ENCODE assay signal across 21 mouse cellular contexts in genomic region chr6:140348578-140348977, GRCm38 (mm10).
DNase-seq lines count a peak whose midpoint lies in the region; ATAC-seq lines count a peak whose summit lies in the region.
"Had no signal": no experiment of that assay in that cellular context is flagged by ENCODE, and none has a peak within 500 bp of the region (broad histone marks: within the 10 kb centered on the region; RNA-seq: fewer than 3 reads in every experiment).

No protein-coding gene starts in this region.

- intact Hi-C loops in heart, postnatal 25 days (cut with DNase I): no loop called here

- H3K27me3 ChIP-seq in midbrain, embryonic 11.5 days (ENCODE audit: control insufficient read depth, insufficient read depth, low read length): no peaks in the 10 kb centered on the region
- H3K27me3 ChIP-seq in midbrain, embryonic 13.5 days: no peaks in the 10 kb centered on the region
- no peaks in the 10 kb centered on the region for H3K27me3 ChIP-seq in embryonic facial prominence, embryonic 15.5 days
- H3K27me3 ChIP-seq: embryonic facial prominence, embryonic 12.5 days; forebrain, embryonic 13.5 days; heart, embryonic 12.5 days; hindbrain, embryonic 12.5 days had no signal

- 94% methylated on average over 16 of the region's 16 CpGs for WGBS in midbrain, embryonic 11.5 days
- 95% methylated on average over 16 of the region's 16 CpGs for WGBS in midbrain, embryonic 13.5 days
- 87% methylated on average over 16 of the region's 16 CpGs for WGBS in embryonic facial prominence, embryonic 15.5 days

- H3K27ac ChIP-seq in midbrain, embryonic 11.5 days (ENCODE audit: low read depth, low read length): no peak overlapping the region
- H3K27ac ChIP-seq in midbrain, embryonic 13.5 days: no peak overlapping the region
- H3K27ac ChIP-seq in embryonic facial prominence, embryonic 15.5 days (replicated peaks): 0 out of 2 replicates have a peak overlapping the region, but pooled peaks have one; percentile 18
- H3K27ac ChIP-seq: embryonic facial prominence, embryonic 12.5 days; forebrain, embryonic 13.5 days; hindbrain, embryonic 12.5 days; hindbrain, postnatal 0 days had no signal

- peaks cover 6% of the 10 kb centered on the region for H3K4me1 ChIP-seq in midbrain, embryonic 11.5 days (ENCODE audit: control insufficient read depth, insufficient read depth, low read length)
- peaks cover 10% of the 10 kb centered on the region; the same call in 1 of the 2 replicates for H3K4me1 ChIP-seq in midbrain, embryonic 13.5 days (replicated peaks)
- no peaks in the 10 kb centered on the region for H3K4me1 ChIP-seq in embryonic facial prominence, embryonic 15.5 days
- H3K4me1 ChIP-seq: embryonic facial prominence, embryonic 12.5 days; heart, embryonic 12.5 days had no signal

- 0 out of 2 replicates have a peak, but pooled peaks have one; percentile 23 for ATAC-seq in midbrain, embryonic 11.5 days (ENCODE audit: low FRiP score)
- no peak for ATAC-seq in midbrain, embryonic 13.5 days
- no peak for ATAC-seq in embryonic facial prominence, embryonic 15.5 days (ENCODE audit: insufficient number of reproducible peaks, low FRiP score, low TSS enrichment, low read depth)
- ATAC-seq: forebrain, embryonic 13.5 days; forebrain, postnatal 0 days; hindbrain, postnatal 0 days had no signal

- H3K4me3 ChIP-seq in midbrain, embryonic 11.5 days (ENCODE audit: low read depth, low read length): no peak overlapping the region
- no peak overlapping the region for H3K4me3 ChIP-seq in midbrain, embryonic 13.5 days (replicated peaks)
- H3K4me3 ChIP-seq in embryonic facial prominence, embryonic 15.5 days (replicated peaks): no peak overlapping the region
- H3K4me3 ChIP-seq: embryonic facial prominence, embryonic 12.5 days; forebrain, embryonic 13.5 days; heart, embryonic 12.5 days; hindbrain, embryonic 12.5 days had no signal

- H3K36me3 ChIP-seq in midbrain, embryonic 11.5 days (ENCODE audit: control insufficient read depth, insufficient read depth, low read length): no peaks in the 10 kb centered on the region
- no peaks in the 10 kb centered on the region for H3K36me3 ChIP-seq in midbrain, embryonic 13.5 days
- H3K36me3 ChIP-seq in embryonic facial prominence, embryonic 15.5 days: no peaks in the 10 kb centered on the region
- H3K36me3 ChIP-seq: embryonic facial prominence, embryonic 12.5 days; heart, embryonic 12.5 days; hindbrain, embryonic 12.5 days had no signal

- no peak overlapping the region for H3K4me2 ChIP-seq in midbrain, embryonic 11.5 days
- H3K4me2 ChIP-seq in midbrain, embryonic 13.5 days (replicated peaks): no peak overlapping the region
- H3K4me2 ChIP-seq in embryonic facial prominence, embryonic 15.5 days (replicated peaks): no peak overlapping the region
- H3K4me2 ChIP-seq: embryonic facial prominence, embryonic 12.5 days; forebrain, embryonic 13.5 days; heart, embryonic 12.5 days; hindbrain, embryonic 12.5 days had no signal

- no peaks in the 10 kb centered on the region for H3K9me3 ChIP-seq in midbrain, embryonic 11.5 days (ENCODE audit: control insufficient read depth, low read length)
- no peaks in the 10 kb centered on the region for H3K9me3 ChIP-seq in midbrain, embryonic 13.5 days
- H3K9me3 ChIP-seq in embryonic facial prominence, embryonic 15.5 days (replicated peaks): no peaks in the 10 kb centered on the region
- H3K9me3 ChIP-seq: embryonic facial prominence, embryonic 12.5 days; forebrain, embryonic 13.5 days; hindbrain, embryonic 12.5 days had no signal

- no peak overlapping the region for H3K9ac ChIP-seq in midbrain, embryonic 11.5 days (ENCODE audit: low read length)
- no peak overlapping the region for H3K9ac ChIP-seq in midbrain, embryonic 13.5 days (replicated peaks)
- no peak overlapping the region for H3K9ac ChIP-seq in embryonic facial prominence, embryonic 15.5 days
- H3K9ac ChIP-seq: embryonic facial prominence, embryonic 12.5 days; forebrain, embryonic 13.5 days; forebrain, postnatal 0 days; heart, embryonic 12.5 days; hindbrain, embryonic 12.5 days had no signal

- peak; percentile 51 for DNase-seq in heart, adult 11 months
- DNase-seq in heart, postnatal 25 days (ENCODE audit: low spot score): no peak
- no peak for DNase-seq in midbrain, embryonic 11.5 days (ENCODE audit: low spot score, missing footprints)
- no peak for DNase-seq in layer of hippocampus, adult 8-10 months (ENCODE audit: low spot score in 2 of 2)
- no peak for DNase-seq in kidney, adult 18-20 months
- no peak for DNase-seq in thymus, postnatal 14 days
- DNase-seq: adrenal gland, adult 2 months; adrenal gland, postnatal 25 days; cerebellum, adult 18-20 months; cerebellum, postnatal 10 days; embryo, embryonic 11 days; forebrain, postnatal 0 days; gastrocnemius, postnatal 14 days; heart, postnatal 36 days had no signal
